Mouse (Mus musculus): Measurements from ENCODE around the gene A930033H14Rik. TPM values are rescaled to one million over a fixed set of nuclear protein-coding genes. Genes with fewer than 3 reads are reported as not detected.

A930033H14Rik gene
- polyA plus RNA-seq, 1 experiment from 2014 or later: 3.2 TPM

- H3K9ac ChIP-seq: no peak overlapping the region
- H3K4me1 ChIP-seq: peaks cover 25% of the 10 kb centered on the region
- WGBS: 84% methylated on average over 6 of the region's 6 CpGs
- no peak overlapping the region for H3K4me2 ChIP-seq (replicated peaks)
- no peak overlapping the region for H3K4me3 ChIP-seq (replicated peaks)
- no peak for ATAC-seq (ENCODE audit: insufficient number of reproducible peaks, low FRiP score, low TSS enrichment, low read depth)
- H3K27me3 ChIP-seq: no peaks in the 10 kb centered on the region
- H3K27ac ChIP-seq (replicated peaks): no peak overlapping the region
- H3K36me3 ChIP-seq: peaks cover 5% of the 10 kb centered on the region; the same call in 1 of the 2 replicates
- H3K9me3 ChIP-seq (replicated peaks): no peaks in the 10 kb centered on the region
Observed at GRCm38 (mm10) chr10:69251254-69251653, 38.4 kb upstream of the A930033H14Rik start.

GRCm38 (mm10) chr10:69248261-69249160 is 35.6 kb upstream of the A930033H14Rik start:
- WGBS: 89% methylated on average over 29 of the region's 29 CpGs
- Histone ChIP-seq H3K9me3 (replicated peaks) (no peaks in the 10 kb centered on the region), H3K4me1 (peaks cover 13% of the 10 kb centered on the region), H3K9ac (no peak overlapping the region), H3K4me3 (replicated peaks) (no peak overlapping the region), H3K4me2 (replicated peaks) (no peak overlapping the region), H3K27me3 (no peaks in the 10 kb centered on the region), H3K27ac (replicated peaks) (no peak overlapping the region), H3K36me3 (peaks cover 5% of the 10 kb centered on the region; the same call in 1 of the 2 replicates)
- ATAC-seq (ENCODE audit: insufficient number of reproducible peaks, low FRiP score, low TSS enrichment, low read depth): no peak

- Histone ChIP-seq H3K4me2 (replicated peaks) (no peak overlapping the region), H3K27ac (replicated peaks) (no peak overlapping the region)
- ATAC-seq (ENCODE audit: insufficient number of reproducible peaks, low FRiP score, low TSS enrichment, low read depth): no peak
Observed at GRCm38 (mm10) chr10:69247311-69248033, 34.6 kb upstream of the A930033H14Rik start.

GRCm38 (mm10) chr10:69246762-69247161 is 33.9 kb upstream of the A930033H14Rik start:
- Histone ChIP-seq H3K4me3 (replicated peaks) (no peak overlapping the region), H3K27me3 (no peaks in the 10 kb centered on the region), H3K36me3 (peaks cover 5% of the 10 kb centered on the region; the same call in 1 of the 2 replicates), H3K4me2 (replicated peaks) (no peak overlapping the region), H3K4me1 (no peaks in the 10 kb centered on the region; the same call in 1 of the 2 replicates), H3K9me3 (replicated peaks) (0 out of 2 replicates have a peak, but pooled peaks cover 5% of the 10 kb centered on the region), H3K27ac (replicated peaks) (no peak overlapping the region), H3K9ac (no peak overlapping the region)
- ATAC-seq (ENCODE audit: insufficient number of reproducible peaks, low FRiP score, low TSS enrichment, low read depth): no peak
- 75% methylated on average over 3 of the region's 3 CpGs for WGBS

More at GRCm38 (mm10) chr10:69247311-69248033, 34.6 kb upstream of the A930033H14Rik start:
- H3K27me3 ChIP-seq: no peaks in the 10 kb centered on the region
- H3K9ac ChIP-seq: no peak overlapping the region
- H3K4me3 ChIP-seq (replicated peaks): no peak overlapping the region
- peaks cover 3% of the 10 kb centered on the region for H3K4me1 ChIP-seq
- no peaks in the 10 kb centered on the region for H3K9me3 ChIP-seq (replicated peaks)
- 95% methylated on average over 7 of the region's 7 CpGs for WGBS
- H3K36me3 ChIP-seq: peaks cover 5% of the 10 kb centered on the region; the same call in 1 of the 2 replicates

GRCm38 (mm10) chr10:69245906-69246668 is 33.2 kb upstream of the A930033H14Rik start:
- Histone ChIP-seq H3K4me2 (replicated peaks) (no peak overlapping the region), H3K4me1 (no peaks in the 10 kb centered on the region), H3K27ac (replicated peaks) (no peak overlapping the region), H3K9ac (no peak overlapping the region), H3K36me3 (peaks cover 5% of the 10 kb centered on the region; the same call in 1 of the 2 replicates), H3K4me3 (replicated peaks) (no peak overlapping the region), H3K9me3 (replicated peaks) (0 out of 2 replicates have a peak, but pooled peaks cover 5% of the 10 kb centered on the region), H3K27me3 (no peaks in the 10 kb centered on the region)
- no peak for ATAC-seq (ENCODE audit: insufficient number of reproducible peaks, low FRiP score, low TSS enrichment, low read depth)
- WGBS: 78% methylated on average over 10 of the region's 10 CpGs

GRCm38 (mm10) chr10:69245151-69245550 is 32.3 kb upstream of the A930033H14Rik start:
- Histone ChIP-seq H3K27me3 (no peaks in the 10 kb centered on the region), H3K27ac (replicated peaks) (no peak overlapping the region), H3K4me2 (replicated peaks) (no peak overlapping the region), H3K9ac (no peak overlapping the region), H3K36me3 (peaks cover under 1% of the 10 kb centered on the region; the same call in 1 of the 2 replicates), H3K4me3 (replicated peaks) (no peak overlapping the region), H3K4me1 (no peaks in the 10 kb centered on the region), H3K9me3 (replicated peaks) (0 out of 2 replicates have a peak, but pooled peaks cover 5% of the 10 kb centered on the region)
- ATAC-seq (ENCODE audit: insufficient number of reproducible peaks, low FRiP score, low TSS enrichment, low read depth): no peak
- WGBS: 84% methylated on average over 4 of the region's 4 CpGs

GRCm38 (mm10) chr10:69240530-69240929 is 27.6 kb upstream of the A930033H14Rik start:
- 0 out of 2 replicates have a peak, but pooled peaks cover 5% of the 10 kb centered on the region for H3K9me3 ChIP-seq (replicated peaks)
- no peak overlapping the region for H3K9ac ChIP-seq
- 80% methylated on average over 2 of the region's 2 CpGs for WGBS
- no peak overlapping the region for H3K27ac ChIP-seq (replicated peaks)
- H3K4me1 ChIP-seq: no peaks in the 10 kb centered on the region
- H3K4me3 ChIP-seq (replicated peaks): no peak overlapping the region
- H3K27me3 ChIP-seq: no peaks in the 10 kb centered on the region
- H3K4me2 ChIP-seq (replicated peaks): no peak overlapping the region
- no peaks in the 10 kb centered on the region for H3K36me3 ChIP-seq
- ATAC-seq (ENCODE audit: insufficient number of reproducible peaks, low FRiP score, low TSS enrichment, low read depth): no peak

- H3K9me3 ChIP-seq (replicated peaks): 0 out of 2 replicates have a peak, but pooled peaks cover 5% of the 10 kb centered on the region
- H3K4me3 ChIP-seq (replicated peaks): no peak overlapping the region
- H3K9ac ChIP-seq: no peak overlapping the region
- no peaks in the 10 kb centered on the region for H3K4me1 ChIP-seq
- 83% methylated on average over 6 of the region's 6 CpGs for WGBS
- H3K4me2 ChIP-seq (replicated peaks): no peak overlapping the region
- ATAC-seq (ENCODE audit: insufficient number of reproducible peaks, low FRiP score, low TSS enrichment, low read depth): no peak
- H3K36me3 ChIP-seq: no peaks in the 10 kb centered on the region
- H3K27me3 ChIP-seq: no peaks in the 10 kb centered on the region
- no peak overlapping the region for H3K27ac ChIP-seq (replicated peaks)
Observed at GRCm38 (mm10) chr10:69238311-69238710, 25.4 kb upstream of the A930033H14Rik start.

- Histone ChIP-seq H3K27me3 (no peaks in the 10 kb centered on the region), H3K9me3 (replicated peaks) (0 out of 2 replicates have a peak, but pooled peaks cover 5% of the 10 kb centered on the region), H3K9ac (no peak overlapping the region), H3K4me1 (no peaks in the 10 kb centered on the region), H3K36me3 (no peaks in the 10 kb centered on the region), H3K27ac (replicated peaks) (no peak overlapping the region), H3K4me2 (replicated peaks) (no peak overlapping the region), H3K4me3 (replicated peaks) (no peak overlapping the region)
- ATAC-seq (ENCODE audit: insufficient number of reproducible peaks, low FRiP score, low TSS enrichment, low read depth): no peak
- 93% methylated on average over 9 of the region's 9 CpGs for WGBS
Observed at GRCm38 (mm10) chr10:69237781-69238180, 24.9 kb upstream of the A930033H14Rik start.

- WGBS: 79% methylated on average over 3 of the region's 3 CpGs
- Histone ChIP-seq H3K9me3 (replicated peaks) (0 out of 2 replicates have a peak, but pooled peaks cover 4% of the 10 kb centered on the region), H3K4me1 (no peaks in the 10 kb centered on the region), H3K9ac (no peak overlapping the region), H3K27me3 (no peaks in the 10 kb centered on the region), H3K4me3 (replicated peaks) (no peak overlapping the region), H3K27ac (replicated peaks) (no peak overlapping the region), H3K4me2 (replicated peaks) (no peak overlapping the region), H3K36me3 (no peaks in the 10 kb centered on the region)
- ATAC-seq (ENCODE audit: insufficient number of reproducible peaks, low FRiP score, low TSS enrichment, low read depth): no peak
Observed at GRCm38 (mm10) chr10:69237185-69237584, 24.3 kb upstream of the A930033H14Rik start.

All from embryonic facial prominence, embryonic 15.5 days (tissue).